ENCODE assay signal across 8 mouse cellular contexts in the genomic region with DNA sequence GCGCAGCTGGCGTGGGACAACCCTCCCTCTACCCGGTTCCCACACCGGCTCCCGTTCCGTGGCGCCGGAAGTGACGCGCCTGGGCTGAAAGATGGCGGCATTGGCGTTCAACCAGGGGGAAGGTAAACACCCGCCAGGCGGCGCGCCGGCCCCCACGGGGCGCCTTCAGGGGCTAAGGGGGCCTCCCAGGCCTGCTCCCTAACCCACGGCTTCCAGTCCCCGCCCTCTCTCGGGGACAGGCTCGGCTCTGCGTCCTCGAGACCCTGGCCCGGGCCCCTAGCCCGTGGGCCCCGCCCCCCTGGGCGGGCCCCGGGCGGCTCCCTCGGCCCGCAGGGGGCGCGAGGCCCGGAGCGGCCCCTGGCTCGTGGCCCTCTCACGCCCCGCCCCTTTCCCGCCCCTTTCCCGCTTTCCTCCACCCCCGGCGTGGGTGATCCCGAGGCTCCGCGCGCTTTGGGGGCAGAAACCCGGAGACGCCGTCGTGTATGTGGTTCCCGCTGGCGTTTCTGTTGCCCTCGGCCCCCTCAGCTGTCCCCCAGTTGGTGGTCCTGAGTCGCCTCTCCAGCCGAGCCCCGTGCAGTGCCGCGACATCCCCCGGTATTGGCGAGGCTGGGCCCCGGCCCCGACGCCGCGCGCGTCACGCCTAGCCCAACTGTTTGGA. TPM values are rescaled to one million over a fixed set of nuclear protein-coding genes. Genes with fewer than 3 reads are reported as not detected.
DNase-seq lines count a peak whose midpoint lies in the region; ATAC-seq and TF ChIP-seq lines count a peak whose summit lies in the region.

A gene (plus strand): TSS at position 68 of the 658 bp plus-strand sequence.

- no peaks in the 10 kb centered on the region for H3K4me1 ChIP-seq in CH12.LX (ENCODE audit: control insufficient read depth in 1 of 2, insufficient read depth in 2 of 2)
- H3K4me1 ChIP-seq in forebrain, embryonic 10.5 days: no peaks in the 10 kb centered on the region
- no peaks in the 10 kb centered on the region for H3K4me1 ChIP-seq in heart, embryonic 15.5 days (replicated peaks)
- peaks cover 5% of the 10 kb centered on the region; the same call in 1 of the 2 replicates for H3K4me1 ChIP-seq in liver, embryonic 12.5 days

- H3K27me3 ChIP-seq in CH12.LX (replicated peaks): no peaks in the 10 kb centered on the region
- H3K27me3 ChIP-seq in forebrain, embryonic 10.5 days (ENCODE audit: poor library complexity, severe bottlenecking): peaks cover 100% of the 10 kb centered on the region
- peaks cover 53% of the 10 kb centered on the region for H3K27me3 ChIP-seq in heart, embryonic 15.5 days
- peaks cover 39% of the 10 kb centered on the region for H3K27me3 ChIP-seq in liver, embryonic 12.5 days (replicated peaks)
- no peaks in the 10 kb centered on the region for H3K27me3 ChIP-seq in splenic B cell, adult 2 months (ENCODE audit: control insufficient read depth, insufficient read depth, low read length, poor library complexity, severe bottlenecking)

- peak; percentile 97 for ATAC-seq in heart, embryonic 15.5 days (replicated peaks; ENCODE audit: insufficient number of reproducible peaks, insufficient read depth, low FRiP score, low read depth)
- ATAC-seq in liver, embryonic 12.5 days: peak; percentile 92

- dilution Hi-C loops in CH12.LX (cut with MboI; ENCODE audit: extremely low pct_ligation_motif_present, extremely low pct_unique_long_range_greater_than_20kb, low sequenced_read_pairs): no loop called here

- H3K27ac ChIP-seq in CH12.LX (ENCODE audit: insufficient read depth, low read depth): peak within 1 kb of the TSS; percentile 81
- H3K27ac ChIP-seq in forebrain, embryonic 10.5 days: peak within 1 kb of the TSS; percentile 91
- peak within 1 kb of the TSS; percentile 92 for H3K27ac ChIP-seq in heart, embryonic 15.5 days
- peak within 1 kb of the TSS; percentile 89 for H3K27ac ChIP-seq in liver, embryonic 12.5 days

- H3K4me3 ChIP-seq in CH12.LX (replicated peaks in 1 of 3; ENCODE audit: low read depth in 2 of 3, low read length in 2 of 3, poor library complexity in 1 of 3): peak within 1 kb of the TSS; percentile 61 to 85 (median 69)
- H3K4me3 ChIP-seq in forebrain, embryonic 10.5 days: peak within 1 kb of the TSS; percentile 67
- H3K4me3 ChIP-seq in heart, embryonic 15.5 days: peak within 1 kb of the TSS; percentile 64
- peak within 1 kb of the TSS; percentile 74 for H3K4me3 ChIP-seq in liver, embryonic 12.5 days

- no peak for TF ChIP-seq RAD21 in CH12.LX (IDR thresholded peaks at IDR 0.05; ENCODE audit: low read depth, low read length)

- DNase-seq in CH12.LX (ENCODE audit: extremely low read depth): peak; percentile 81
- DNase-seq in c-Kit-positive CD71-negative TER-119-negative erythroid progenitor cells, embryonic 14.5 days (ENCODE audit: low read depth): peak; percentile 76
- DNase-seq in forebrain, embryonic 10.5 days (ENCODE audit: extremely low spot score, low spot score): peak; percentile 79
- peak; percentile 88 for DNase-seq in kidney, postnatal 14 days
- DNase-seq in naive thymus-derived CD4-positive, alpha-beta T cell, adult 2 months (ENCODE audit: low read depth): peak; percentile 88
- DNase-seq in splenic B cell, adult 2 months (ENCODE audit: low read depth, low spot score): peak; percentile 87

- in situ Hi-C loops in CH12.LX (cut with MboI; ENCODE audit: low pct_ligation_motif_present, low pct_unique_long_range_greater_than_20kb, low sequenced_read_pairs): no loop called here

- no peak for TF ChIP-seq EP300 in CH12.LX (IDR thresholded peaks at IDR 0.05; ENCODE audit: low read length)

- TF ChIP-seq POLR2A in CH12.LX (IDR thresholded peaks at IDR 0.05; ENCODE audit: low read depth, low read length): peak; percentile 43

- 5% methylated on average over 51 of the region's 70 CpGs for whole genome bisulfite sequencing in forebrain, embryonic 10.5 days
- 8% methylated on average over 58 of the region's 70 CpGs for WGBS in heart, embryonic 15.5 days
- WGBS in liver, embryonic 12.5 days (ENCODE audit: insufficient replicate concordance): 6% methylated on average over 58 of the region's 70 CpGs

- H3K36me3 ChIP-seq in CH12.LX (replicated peaks in 1 of 2; ENCODE audit: control insufficient read depth in 1 of 2, insufficient read depth in 1 of 2, low read length in 1 of 2): peaks cover 0 to 4% of the 10 kb centered on the region in 2 experiments
- H3K36me3 ChIP-seq in forebrain, embryonic 10.5 days (replicated peaks): no peaks in the 10 kb centered on the region
- no peaks in the 10 kb centered on the region for H3K36me3 ChIP-seq in heart, embryonic 15.5 days
- H3K36me3 ChIP-seq in liver, embryonic 12.5 days: no peaks in the 10 kb centered on the region
- no peaks in the 10 kb centered on the region for H3K36me3 ChIP-seq in splenic B cell, adult 2 months (ENCODE audit: control insufficient read depth, insufficient read depth, low read length, poor library complexity, severe bottlenecking)

- no peak; a peak in 2 of 4 replicates for TF ChIP-seq CTCF in CH12.LX (conservative IDR thresholded peaks at IDR 0.05 in 1 of 2, IDR thresholded peaks at IDR 0.05 in 1 of 2; ENCODE audit: low read depth in 2 of 2, low read length in 2 of 2)

- peak within 1 kb of the TSS; percentile 37; the same call in 1 of the 2 replicates for H3K4me2 ChIP-seq in CH12.LX (ENCODE audit: insufficient read depth, low read depth, poor library complexity, severe bottlenecking)
- H3K4me2 ChIP-seq in heart, embryonic 15.5 days: peak within 1 kb of the TSS; percentile 59
- peak within 1 kb of the TSS; percentile 82 for H3K4me2 ChIP-seq in liver, embryonic 12.5 days

- H3K79me2 ChIP-seq in CH12.LX (replicated peaks; ENCODE audit: control insufficient read depth, extremely low read depth, insufficient read depth, poor library complexity, severe bottlenecking): no peaks in the 10 kb centered on the region

- H3K9ac ChIP-seq in CH12.LX (ENCODE audit: insufficient read depth, low read depth): peak within 1 kb of the TSS; percentile 76
- peak within 1 kb of the TSS; percentile 69 for H3K9ac ChIP-seq in heart, embryonic 15.5 days
- H3K9ac ChIP-seq in liver, embryonic 12.5 days: peak within 1 kb of the TSS; percentile 80

- H3K9me3 ChIP-seq in CH12.LX (replicated peaks; ENCODE audit: low read length): no peaks in the 10 kb centered on the region
- H3K9me3 ChIP-seq in forebrain, embryonic 10.5 days: no peaks in the 10 kb centered on the region
- no peaks in the 10 kb centered on the region for H3K9me3 ChIP-seq in heart, embryonic 15.5 days (replicated peaks)
- no peaks in the 10 kb centered on the region for H3K9me3 ChIP-seq in liver, embryonic 12.5 days (replicated peaks)

TF ChIP-seq in CH12.LX, 34 proteins besides CTCF, POLR2A, EP300 and RAD21 (continues in another document):
- TF ChIP-seq JUND (conservative IDR thresholded peaks at IDR 0.05; ENCODE audit: low read depth, low read length): no peak
- no peak for TF ChIP-seq E2F4 (IDR thresholded peaks at IDR 0.05; ENCODE audit: insufficient replicate concordance, low read depth, low read length)
- no peak for TF ChIP-seq POLR2AphosphoS2 (IDR thresholded peaks at IDR 0.05; ENCODE audit: low read depth, low read length)
- no peak for TF ChIP-seq CHD1 (IDR thresholded peaks at IDR 0.05; ENCODE audit: low read depth, low read length)
- TF ChIP-seq USF2 (conservative IDR thresholded peaks at IDR 0.05; ENCODE audit: low read depth, low read length): no peak
- TF ChIP-seq UBTF (IDR thresholded peaks at IDR 0.05; ENCODE audit: low read depth, low read length): 0 out of 2 replicates have a peak, but pooled peaks have one; percentile 34
- no peak for TF ChIP-seq MAFK (IDR thresholded peaks at IDR 0.05; ENCODE audit: insufficient replicate concordance, low read length)
- TF ChIP-seq ZKSCAN1 (IDR thresholded peaks at IDR 0.05; ENCODE audit: borderline replicate concordance, low read depth, low read length): no peak
- TF ChIP-seq KAT2A (IDR thresholded peaks at IDR 0.05; ENCODE audit: insufficient replicate concordance, low read length): no peak
- 0 out of 2 replicates have a peak, but pooled peaks have one; percentile 7 for TF ChIP-seq NRF1 (IDR thresholded peaks at IDR 0.05; ENCODE audit: low read depth, low read length)
- TF ChIP-seq USF1 (IDR thresholded peaks at IDR 0.05; ENCODE audit: low read depth, low read length): no peak
- TF ChIP-seq ZMIZ1 (IDR thresholded peaks at IDR 0.05; ENCODE audit: low read depth, low read length): 0 out of 2 replicates have a peak, but pooled peaks have one; percentile 40
- no peak for TF ChIP-seq CHD2 (IDR thresholded peaks at IDR 0.05; ENCODE audit: low read length)
- TF ChIP-seq MAZ (IDR thresholded peaks at IDR 0.05; ENCODE audit: low read depth, low read length): 0 out of 2 replicates have a peak, but pooled peaks have one; percentile 29
- TF ChIP-seq ZC3H11A (IDR thresholded peaks at IDR 0.05; ENCODE audit: low read depth, low read length): no peak
- peak; percentile 34; the same call in 1 of the 2 replicates for TF ChIP-seq ELF1 (IDR thresholded peaks at IDR 0.05; ENCODE audit: low read depth, low read length)
- TF ChIP-seq BHLHE40 (IDR thresholded peaks at IDR 0.05; ENCODE audit: low read depth, low read length): no peak
- no peak for TF ChIP-seq ZNF384 (IDR thresholded peaks at IDR 0.05; ENCODE audit: low read depth, low read length)
- no peak; the same call in 1 of the 2 replicates for TF ChIP-seq NELFE (IDR thresholded peaks at IDR 0.05; ENCODE audit: low read depth, low read length)
- TF ChIP-seq TCF12 (IDR thresholded peaks at IDR 0.05; ENCODE audit: low read depth, low read length): peak; percentile 78; the same call in 1 of the 2 replicates
- TF ChIP-seq ETS1 (conservative IDR thresholded peaks at IDR 0.05; ENCODE audit: low read depth, low read length): no peak; the same call in 1 of the 2 replicates
- TF ChIP-seq MAX (IDR thresholded peaks at IDR 0.05; ENCODE audit: low read length): peak; percentile 28; the same call in 1 of the 2 replicates
- no peak for TF ChIP-seq GABPA (IDR thresholded peaks at IDR 0.05; ENCODE audit: insufficient replicate concordance, low read depth, low read length)
- no peak for TF ChIP-seq JUN (IDR thresholded peaks at IDR 0.05; ENCODE audit: insufficient read depth, low read depth, low read length)
- TF ChIP-seq HCFC1 (IDR thresholded peaks at IDR 0.05; ENCODE audit: low read depth, low read length): peak; percentile 71
- no peak for TF ChIP-seq RCOR1 (conservative IDR thresholded peaks at IDR 0.05; ENCODE audit: low read depth, low read length)
- no peak for TF ChIP-seq SMC3 (IDR thresholded peaks at IDR 0.05; ENCODE audit: low read depth, low read length)

RNA-seq across cellular contexts. Expression of the gene that starts here (rescaled TPM):
- total RNA-seq in CH12.LX (2012; rRNA removed): 5.3 and 7.9 TPM in 2 replicates
- 8.1 and 8.4 TPM in 2 replicates for total RNA-seq in CH12.LX (2014; rRNA removed)
- polyA plus RNA-seq in CH12.LX (2012; ENCODE audit: insufficient read length, low read depth): 9.4 TPM in 2 replicates
- polyA plus RNA-seq in forebrain, embryonic 10.5 days (2016; fragmentation: Nextera tagmentation; extraction: Ambion mirVana): 7.8 and 8.1 TPM in 2 replicates
- polyA plus RNA-seq in heart, embryonic 15.5 days (2015; fragmentation: Nextera tagmentation; extraction: Ambion mirVana): 4.4 and 4.8 TPM in 2 replicates
- polyA plus RNA-seq in liver, embryonic 12.5 days (2016; fragmentation: Nextera tagmentation; extraction: Ambion mirVana): 6.9 and 7.2 TPM in 2 replicates

Comparison
In these comparisons a context has a peak if more than half of its experiments do, and no peak if none do; other contexts are left out.
1. Peak in every context shown above with its lines: DNase-seq, ATAC-seq, H3K4me3 ChIP-seq and H3K27ac ChIP-seq.